Mouse (Mus musculus) bone marrow, adult 2 months (tissue): Measurements from ENCODE around the gene Qser1. TPM values are rescaled to one million over a fixed set of nuclear protein-coding genes. Genes with fewer than 3 reads are reported as not detected.
"Not testable (repeated sequence)": the region's sequence is repeated elsewhere in the genome, so short reads cannot be mapped to it uniquely, and the experiment has no call there.

Experiments used
- H3K27ac ChIP-seq: fragments of 200-500 bp; 2 replicates; pipeline ENCODE4 v1.5.1; 2012; ENCODE audit warnings: low read depth, mild to moderate bottlenecking, control low read depth, inconsistent platforms, low read length; ENCODE audit not compliant: control insufficient read depth, poor library complexity, insufficient read depth
- H3K4me1 ChIP-seq: fragments of 200-500 bp; 2 replicates; pipeline ENCODE4 v1.6.1; 2011; ENCODE audit warnings: low read length; ENCODE audit not compliant: control insufficient read depth, insufficient read depth
- H3K4me3 ChIP-seq: fragments of 200-500 bp; replicated peaks from 2 replicates; pipeline ENCODE3; 2011; ENCODE audit warnings: mild to moderate bottlenecking, low read depth, low read length, control low read depth; ENCODE audit not compliant: control insufficient read depth
- CTCF ChIP-seq: fragments of 200-500 bp; IDR thresholded peaks from 2 replicates; pipeline ENCODE4 v1.5.1; 2011; ENCODE audit warnings: low read length, control low read depth; ENCODE audit not compliant: control insufficient read depth, insufficient read depth
- POLR2A ChIP-seq: fragments of 200-500 bp; IDR thresholded peaks from 2 replicates; pipeline ENCODE4 v1.6.1; 2011; ENCODE audit warnings: low read depth, mild to moderate bottlenecking, control low read depth, low read length, borderline replicate concordance; ENCODE audit not compliant: control insufficient read depth
- WGBS: fragments of 180-500 bp; shearing (Covaris S2); methylation state at CpG from one replicate; pipeline ENCODE4 v1.1.7; 2018; 5-methylcytosine and 5-hydroxymethylcytosine counted together
- polyA plus RNA-seq: library from polyadenylated mRNA; stranded (reverse); fragments of >200 nt; gene quantifications from 2 replicates; pipeline ENCODE4 v1.2.4, GENCODE M21; 2011; ENCODE audit warnings: low replicate concordance; ENCODE audit not compliant: missing spikeins, insufficient read depth, insufficient read length

The Qser1 gene
- 1.2 and 2.8 TPM in 2 replicates for polyA plus RNA-seq

DNA sequence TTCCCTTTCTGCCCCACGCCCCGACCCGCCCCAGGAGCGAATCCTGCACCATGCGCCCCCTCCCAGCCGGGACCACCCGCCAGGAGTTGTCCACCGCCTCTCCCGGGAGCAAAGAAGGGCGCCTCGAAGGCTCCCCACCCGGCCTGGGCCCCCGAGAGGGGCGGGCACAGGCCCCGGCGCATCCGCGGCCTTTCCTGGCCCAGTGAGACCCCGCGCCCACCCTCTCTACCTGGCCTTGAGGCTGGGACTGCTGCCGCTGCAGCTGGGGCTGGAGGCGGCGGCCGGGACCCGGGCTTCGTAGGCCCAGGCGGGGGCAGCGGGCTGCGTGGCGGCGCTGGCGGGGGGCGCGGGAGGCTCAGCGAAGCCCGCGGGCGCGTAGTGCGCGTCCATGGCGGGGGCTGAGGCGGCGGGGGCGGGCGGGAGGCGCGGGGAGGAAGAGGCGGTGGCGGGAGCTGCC is at the start of gene Qser1:
Gene Qser1 (minus strand): TSS at position 390 of the 457 bp plus-strand sequence.
- Histone ChIP-seq H3K27ac (peak within 1 kb of the TSS; percentile 36), H3K4me3 (peak within 1 kb of the TSS; percentile 76), H3K4me1 (no peaks in the 10 kb centered on the region)
- WGBS = under 1% methylated on average over 50 of the region's 50 CpGs
- TF ChIP-seq CTCF (no peak), POLR2A (no peak)

DNA sequence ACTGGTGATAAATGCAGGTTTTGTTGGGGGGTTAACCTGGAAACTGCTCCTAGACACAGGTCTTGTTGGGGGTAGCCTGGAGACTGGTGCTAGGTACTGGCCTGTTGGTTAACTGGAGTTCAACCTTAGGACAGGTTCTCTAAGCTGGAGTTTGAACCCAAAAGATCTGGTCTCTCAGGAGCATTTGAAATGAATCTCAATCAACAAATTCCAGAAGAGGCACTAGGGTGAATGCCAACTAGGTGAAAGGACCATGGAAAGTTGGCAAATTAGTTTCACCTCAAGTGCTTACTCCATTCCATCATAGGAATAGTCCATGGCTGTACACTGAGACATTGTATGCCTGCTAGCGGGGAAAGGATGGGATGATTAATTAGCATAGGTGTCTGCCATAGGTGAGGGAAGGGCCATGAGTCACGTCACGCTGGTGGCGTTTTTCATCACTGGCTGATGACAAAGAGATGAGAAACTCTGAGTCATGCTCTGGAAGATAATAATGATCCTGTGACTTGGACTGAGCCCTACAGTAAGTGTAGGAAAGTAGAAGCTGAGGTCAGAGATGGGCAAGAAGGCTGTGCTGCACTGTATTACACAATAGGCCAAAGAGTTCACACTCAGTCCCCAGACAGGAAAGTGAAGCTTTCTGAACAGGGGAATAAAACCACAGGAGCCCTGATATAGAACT is 47.8 kb upstream of the Qser1 start:
- H3K27ac ChIP-seq = no peak overlapping the region
- TF ChIP-seq POLR2A = no peak
- no peak for TF ChIP-seq CTCF
- no peaks in the 10 kb centered on the region for H3K4me1 ChIP-seq
- 53% methylated on average over 4 of the region's 4 CpGs for WGBS
- H3K4me3 ChIP-seq = no peak overlapping the region

DNA sequence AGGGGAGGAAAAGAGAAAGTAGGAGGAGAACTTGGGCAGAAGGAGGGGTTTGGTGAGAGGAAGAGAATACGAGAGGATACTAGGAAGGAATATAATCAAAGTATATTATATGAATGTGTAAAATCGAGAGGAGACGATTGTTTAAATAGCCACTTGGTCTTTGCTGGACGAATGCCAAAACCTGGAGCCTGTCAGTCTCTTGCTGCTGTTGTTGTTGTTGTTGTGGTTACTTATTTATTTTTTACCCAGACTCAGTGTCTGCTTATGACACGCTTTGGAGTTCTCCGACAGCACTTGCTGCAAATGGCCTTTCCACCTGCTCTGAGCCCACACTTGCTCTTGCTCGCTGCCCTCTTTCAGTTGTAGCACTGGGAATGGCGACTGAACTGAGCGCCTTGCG is 43.9 kb upstream of the Qser1 start:
- Histone ChIP-seq H3K4me3 (no peak overlapping the region), H3K4me1 (no peaks in the 10 kb centered on the region), H3K27ac (no peak overlapping the region)
- WGBS = 83% methylated on average over 10 of the region's 10 CpGs
- TF ChIP-seq CTCF = no peak
- no peak for TF ChIP-seq POLR2A

DNA sequence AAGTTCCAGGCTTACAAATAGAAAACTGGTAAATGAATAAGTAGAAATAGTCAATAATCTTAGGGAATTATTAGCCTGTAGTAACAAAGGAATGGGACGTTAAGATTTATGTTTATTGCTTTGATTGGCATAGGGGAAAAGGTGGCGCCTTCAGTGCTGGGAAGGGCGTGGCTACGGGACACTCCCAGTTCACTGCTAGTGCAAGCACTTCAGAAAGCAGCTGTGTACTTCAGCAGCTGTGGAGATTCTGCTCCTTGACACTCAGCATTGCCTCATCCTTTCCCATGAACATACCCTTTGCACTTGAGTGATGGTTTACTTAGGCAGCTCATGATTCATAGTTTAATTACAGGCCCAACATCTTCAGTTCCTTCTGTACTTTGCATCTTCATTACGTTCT is 42.5 kb upstream of the Qser1 start:
- no peaks in the 10 kb centered on the region for H3K4me1 ChIP-seq
- TF ChIP-seq POLR2A (no peak), CTCF (no peak)
- 68% methylated on average over 5 of the region's 5 CpGs for WGBS
- H3K27ac ChIP-seq = no peak overlapping the region
- no peak overlapping the region for H3K4me3 ChIP-seq

DNA sequence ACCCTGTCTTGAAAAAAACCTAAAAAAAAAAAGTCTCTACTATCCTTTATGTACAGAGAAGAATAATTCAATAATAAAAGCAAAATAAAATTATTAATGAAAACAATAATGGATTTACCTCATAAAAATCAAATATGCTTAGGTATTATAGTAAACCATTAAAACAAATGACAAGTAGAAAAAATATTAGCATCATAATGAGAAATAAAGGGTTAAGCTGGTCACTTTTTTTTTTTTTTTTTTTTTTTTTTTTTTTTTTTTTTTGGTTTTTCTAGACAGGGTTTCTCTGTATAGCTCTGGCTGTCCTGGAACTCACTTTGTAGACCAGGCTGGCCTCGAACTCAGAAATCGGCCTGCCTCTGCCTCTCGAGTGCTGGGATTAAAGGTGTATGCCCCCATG is 41.5 kb upstream of the Qser1 start:
- H3K27ac ChIP-seq, H3K4me1 ChIP-seq, H3K4me3 ChIP-seq: not testable (repeated sequence)
- WGBS = 71% methylated on average over 3 of the region's 3 CpGs

DNA sequence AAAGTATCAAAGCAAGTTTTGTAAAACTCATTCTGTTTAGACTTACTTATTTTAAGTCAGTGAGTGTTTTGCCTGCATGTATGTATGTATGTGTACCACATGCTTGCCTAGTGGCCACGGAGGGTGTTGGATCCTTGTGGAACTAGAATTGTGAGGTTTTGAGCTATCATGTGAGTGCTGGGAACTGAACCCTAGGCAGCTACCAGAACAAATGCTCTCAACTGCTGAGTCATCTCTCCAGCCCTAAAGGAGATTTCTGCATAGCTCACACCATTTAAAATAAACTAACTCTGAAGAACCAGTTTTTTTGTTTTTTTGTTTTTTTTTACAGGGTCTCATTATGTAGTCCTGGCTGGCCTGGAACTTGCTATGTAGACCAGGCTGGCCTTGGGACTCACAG is 39.7 kb upstream of the Qser1 start:
- TF ChIP-seq POLR2A = no peak
- TF ChIP-seq CTCF = no peak
- WGBS = 66% methylated on average over 1 of the region's 1 CpGs
- Histone ChIP-seq H3K4me3 (no peak overlapping the region), H3K27ac (no peak overlapping the region), H3K4me1 (no peaks in the 10 kb centered on the region; the same call in 1 of the 2 replicates)

DNA sequence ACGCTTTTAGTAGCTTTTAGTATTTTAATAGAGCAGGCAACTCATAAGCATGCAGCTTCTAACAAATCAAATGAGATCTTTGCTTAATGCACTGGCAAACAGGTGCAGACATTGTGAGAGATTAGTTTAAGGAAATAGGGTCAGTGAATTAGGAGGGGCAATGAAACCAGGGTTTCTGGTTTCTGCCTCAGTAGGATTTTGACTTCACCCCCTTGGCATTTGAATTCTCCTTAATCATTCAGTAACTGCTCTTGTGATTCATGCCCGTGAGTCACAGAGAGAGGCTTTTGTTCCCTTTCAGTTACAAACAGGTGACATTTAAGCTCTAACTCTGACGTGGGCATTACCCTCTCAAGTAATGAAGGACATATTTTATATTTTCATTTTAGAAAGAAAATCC is 39.2 kb upstream of the Qser1 start:
- 68% methylated on average over 3 of the region's 3 CpGs for WGBS
- no peak for TF ChIP-seq POLR2A
- Histone ChIP-seq H3K27ac (no peak overlapping the region), H3K4me3 (no peak overlapping the region), H3K4me1 (no peaks in the 10 kb centered on the region; the same call in 1 of the 2 replicates)

DNA sequence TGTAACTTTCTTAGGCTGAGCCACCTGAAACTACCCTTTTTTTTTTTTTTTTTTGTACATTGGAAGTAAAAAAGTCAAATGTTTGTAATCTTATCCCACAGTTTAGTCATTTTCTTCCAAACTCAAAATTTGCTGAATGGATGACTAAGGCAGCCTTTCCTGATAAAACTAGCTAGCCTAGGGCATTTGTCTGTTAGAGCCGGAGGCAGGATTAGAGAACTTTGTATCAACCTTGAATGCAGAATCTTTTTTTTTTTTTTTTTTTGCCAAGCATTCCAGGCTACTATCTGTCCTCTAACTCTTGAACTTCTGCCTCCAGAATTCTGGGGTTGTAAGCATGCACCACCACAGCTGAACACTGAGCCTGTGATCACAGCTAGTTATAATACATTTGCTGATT is 38.3 kb upstream of the Qser1 start:
- Histone ChIP-seq H3K4me3 (no peak overlapping the region), H3K27ac (no peak overlapping the region), H3K4me1 (no peaks in the 10 kb centered on the region; the same call in 1 of the 2 replicates)
- 79% methylated on average over 1 of the region's 1 CpGs for WGBS
- TF ChIP-seq CTCF = no peak

DNA sequence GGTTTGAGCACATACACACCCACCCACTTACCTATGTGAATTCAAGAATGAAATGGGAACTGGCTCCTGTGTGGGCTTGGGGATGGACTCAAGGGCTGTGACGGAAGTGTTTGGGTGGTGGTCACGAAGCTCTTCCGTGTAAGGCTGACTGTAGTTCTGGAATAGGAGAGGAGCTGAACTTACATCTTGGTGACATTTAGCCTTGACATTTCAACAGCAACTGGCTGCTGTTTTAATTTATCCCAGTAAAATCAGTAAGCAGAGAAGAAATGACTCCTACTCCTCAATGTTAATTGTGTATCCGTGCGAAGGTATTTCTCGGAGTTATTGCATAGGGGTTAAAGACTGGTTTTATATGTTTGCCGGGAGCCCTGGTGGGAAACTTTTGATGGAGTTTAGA is 36.0 kb upstream of the Qser1 start:
- no peaks in the 10 kb centered on the region; the same call in 1 of the 2 replicates for H3K4me1 ChIP-seq
- no peak overlapping the region for H3K4me3 ChIP-seq
- TF ChIP-seq POLR2A = no peak
- TF ChIP-seq CTCF = no peak
- H3K27ac ChIP-seq = no peak overlapping the region
- WGBS = 88% methylated on average over 7 of the region's 7 CpGs
